Mouse (Mus musculus) megakaryocyte, adult 5-6 weeks (primary cell): ENCODE data around the gene Tspan33. TPM values are rescaled to one million over a fixed set of nuclear protein-coding genes. Genes with fewer than 3 reads are reported as not detected.
"Not testable (repeated sequence)": the region's sequence is repeated elsewhere in the genome, so short reads cannot be mapped to it uniquely, and the experiment has no call there.

Experiments used
- ATAC-seq: 2 replicates; pipeline ENCODE4 v1.8.0; 2016; ENCODE audit warnings: mild to moderate bottlenecking, inconsistent platforms; ENCODE audit not compliant: poor library complexity, severe bottlenecking
- total RNA-seq, 2 experiments: library from RNA; stranded (forward) in 1 of 2; stranded (reverse) in 1 of 2; fragments of 153-499, 151-499 nt in 1 of 2; fragments of 221-1000, 200-1000 nt in 1 of 2; gene quantifications; 2 replicates each; pipeline versions ENCODE4 v1.2.3 to v1.2.4; 2015 to 2017

Tspan33 gene
- total RNA-seq (2015), result 1.5 and 3.7 TPM in 2 replicates
- 2.7 and 5.0 TPM in 2 replicates for total RNA-seq (2017)

DNA sequence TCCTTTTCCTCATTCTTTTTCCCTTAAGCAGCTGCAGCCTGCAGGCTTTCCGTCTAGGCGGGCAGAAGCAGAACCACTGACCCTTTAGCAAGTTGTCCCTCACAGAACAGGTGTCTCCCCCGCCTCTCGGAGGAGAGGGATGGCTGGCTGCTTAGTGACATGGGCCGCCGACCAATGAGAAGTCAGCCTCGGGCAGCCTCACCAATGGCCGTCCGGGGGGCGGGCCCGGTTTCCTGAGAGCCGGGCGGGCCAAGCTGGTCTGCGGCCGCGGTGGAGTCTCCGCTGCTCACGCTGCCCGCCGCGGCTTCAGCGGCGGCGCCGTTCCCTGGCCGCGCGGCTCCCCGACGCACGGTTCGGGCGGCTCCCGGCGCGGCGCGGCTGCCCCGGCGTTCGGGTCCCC is at the start of gene Tspan33:
Gene Tspan33, plus strand, starts transcription at position 270 of the 400 bp plus-strand sequence.
- ATAC-seq, result peak; percentile 95

DNA sequence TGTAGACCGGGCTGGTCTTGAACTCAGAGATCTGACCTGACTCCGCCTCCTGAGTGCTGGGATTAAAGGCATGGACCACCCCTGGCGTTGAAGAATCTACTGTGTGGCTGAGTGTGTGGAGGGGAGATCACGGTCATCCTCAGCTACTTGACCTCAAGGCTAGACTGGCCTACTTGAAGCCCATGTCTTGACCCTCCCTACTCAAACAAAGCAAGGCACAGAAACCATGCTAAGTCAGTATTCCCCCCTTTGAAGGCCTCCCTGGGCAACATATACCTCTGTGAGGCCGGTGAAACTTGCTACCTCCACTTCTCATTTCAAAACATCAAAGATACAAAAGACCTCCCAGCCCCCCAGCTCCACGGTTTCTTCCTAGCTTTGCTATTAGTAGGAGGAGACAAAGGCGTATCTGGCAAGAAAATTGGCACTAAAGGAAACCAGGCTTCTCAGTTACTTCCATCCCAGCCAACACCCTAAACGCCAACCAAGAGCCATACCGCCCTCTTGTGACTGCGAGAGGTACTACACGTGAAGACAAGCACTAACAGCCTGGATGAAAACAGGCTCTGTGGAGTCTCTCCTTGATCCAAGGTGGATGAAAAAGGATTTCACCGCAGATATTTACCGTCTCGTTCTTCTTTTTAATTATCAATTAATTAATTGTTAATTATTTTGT is 44.4 kb upstream of the Tspan33 start:
- ATAC-seq, result peak; percentile 87

DNA sequence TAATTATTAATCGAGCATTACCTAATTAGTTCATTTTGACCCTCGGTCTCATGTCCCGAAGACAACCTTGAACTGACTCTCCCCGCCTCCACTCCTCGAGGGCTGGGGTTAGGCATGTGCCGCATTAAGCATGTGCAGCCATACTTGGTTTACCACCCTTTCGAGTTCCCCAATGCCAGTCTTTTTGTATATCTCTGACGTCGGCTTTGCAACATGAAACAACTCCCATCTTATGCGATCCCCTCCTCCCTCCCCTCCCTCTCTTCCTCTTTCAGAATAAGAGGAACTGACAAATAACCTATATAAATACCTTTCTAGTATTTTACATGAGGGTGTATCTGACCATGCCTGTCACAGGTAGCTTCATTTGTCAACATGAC is 43.9 kb upstream of the Tspan33 start:
- peak; percentile 70 for ATAC-seq

DNA sequence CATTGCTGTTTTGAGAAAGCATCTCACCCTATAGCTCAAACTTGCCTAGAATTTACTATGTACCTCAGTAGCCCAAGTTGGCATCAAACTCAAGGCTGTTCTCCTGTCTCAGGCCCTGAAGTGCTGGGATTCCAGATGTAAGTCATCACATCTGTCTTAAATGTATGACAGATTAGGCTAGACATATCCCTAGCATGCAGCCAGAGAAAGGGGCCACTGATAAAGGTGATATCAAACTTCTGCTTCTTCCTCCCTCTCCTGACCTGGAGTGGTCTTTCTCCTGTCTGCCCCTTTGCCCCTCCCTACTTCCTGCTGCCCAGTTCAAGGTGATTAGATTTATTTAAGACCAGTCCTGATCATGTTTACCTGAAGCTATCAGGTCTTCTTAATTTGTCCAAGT is 40.8 kb upstream of the Tspan33 start:
- ATAC-seq, result no peak

DNA sequence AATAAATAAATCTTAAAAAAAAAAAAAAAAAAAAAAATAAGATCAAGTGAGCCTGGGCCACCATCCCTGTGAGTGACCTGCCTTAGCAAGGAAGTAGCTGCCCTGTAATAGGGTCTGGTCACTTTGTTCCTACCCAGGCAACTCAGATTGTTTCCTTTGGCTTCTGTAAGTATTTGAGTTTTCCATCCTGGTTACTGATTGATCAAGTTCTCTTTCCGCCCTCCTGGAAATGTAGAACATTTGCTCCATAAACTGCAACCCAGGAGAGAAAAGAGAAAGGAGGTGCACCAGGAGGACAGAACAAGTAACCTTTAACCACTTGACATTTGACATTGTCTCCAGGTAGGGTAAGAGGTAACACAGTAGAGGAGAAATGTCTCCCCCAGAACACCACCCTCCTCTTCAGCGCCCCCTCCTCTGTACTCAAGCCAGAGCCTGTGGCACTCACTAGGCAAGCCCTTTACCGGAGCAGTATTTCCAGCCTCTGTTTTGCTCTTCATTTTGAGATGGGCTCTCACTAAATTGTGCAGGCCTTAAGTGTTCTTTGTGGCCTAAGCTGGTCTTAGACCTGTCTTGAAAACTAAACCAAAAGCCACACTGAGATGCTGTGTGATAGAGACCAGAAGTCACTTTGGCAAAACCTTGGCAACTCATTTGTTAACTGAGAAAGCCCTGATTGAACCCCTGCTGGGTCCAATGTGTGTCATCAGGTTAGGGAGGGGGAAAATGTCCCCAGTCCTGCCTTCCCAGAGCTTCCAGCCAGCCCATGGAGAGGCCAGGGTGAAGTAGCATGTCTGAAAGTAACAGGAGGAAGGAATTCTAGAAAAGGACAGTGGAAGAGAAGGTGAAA is 35.2 kb upstream of the Tspan33 start:
- no peak for ATAC-seq

DNA sequence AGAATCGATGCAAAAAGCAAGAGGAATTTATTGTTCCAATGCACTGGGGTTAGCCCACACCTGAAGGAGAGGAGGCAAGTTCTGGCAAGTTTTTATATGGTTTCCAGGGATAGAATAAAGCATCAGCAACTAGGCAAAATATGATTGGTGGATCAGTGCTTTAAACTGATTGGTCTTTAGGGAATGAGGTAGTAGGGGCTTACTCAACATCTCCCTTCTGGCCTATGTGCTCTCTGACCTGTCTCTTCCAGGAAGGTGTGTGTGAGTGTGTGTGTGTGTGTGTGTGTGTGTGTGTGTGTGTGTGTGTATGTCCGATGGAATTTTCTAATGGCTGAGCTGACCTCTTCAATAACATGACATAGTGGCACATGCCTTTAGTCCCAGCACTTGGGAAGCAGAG is 34.1 kb upstream of the Tspan33 start:
- ATAC-seq, result no peak

DNA sequence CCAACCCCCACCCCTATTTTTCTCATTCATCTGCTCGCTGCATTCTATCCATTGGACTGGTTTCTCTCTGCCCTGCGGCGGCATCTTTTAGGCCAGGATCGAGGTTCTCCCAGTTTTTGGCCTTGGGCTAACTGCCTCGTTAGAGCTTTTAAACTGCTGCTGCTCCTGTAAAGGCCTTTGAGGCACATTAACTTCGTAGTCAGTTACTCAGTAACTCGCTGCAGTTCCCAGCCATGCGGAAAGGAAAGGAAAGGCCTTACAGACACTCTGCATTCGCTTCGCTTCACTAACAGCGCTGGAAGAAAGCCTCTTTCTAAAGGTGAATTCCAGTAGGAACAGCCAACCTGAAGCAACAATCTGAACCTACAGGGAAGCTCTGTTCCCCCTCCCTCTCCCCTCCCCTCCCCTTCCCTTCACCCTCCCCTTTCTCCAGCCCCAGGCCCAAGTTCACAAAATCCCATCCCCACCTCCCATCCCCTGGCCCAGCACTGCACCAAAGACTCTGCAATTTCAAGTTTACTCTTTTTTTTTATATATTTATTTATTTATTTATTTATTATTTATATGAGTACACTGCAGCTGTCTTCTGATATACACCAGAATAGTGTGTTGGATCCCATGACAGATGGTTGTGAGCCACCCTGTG is 33.2 kb upstream of the Tspan33 start:
- ATAC-seq, result no peak

DNA sequence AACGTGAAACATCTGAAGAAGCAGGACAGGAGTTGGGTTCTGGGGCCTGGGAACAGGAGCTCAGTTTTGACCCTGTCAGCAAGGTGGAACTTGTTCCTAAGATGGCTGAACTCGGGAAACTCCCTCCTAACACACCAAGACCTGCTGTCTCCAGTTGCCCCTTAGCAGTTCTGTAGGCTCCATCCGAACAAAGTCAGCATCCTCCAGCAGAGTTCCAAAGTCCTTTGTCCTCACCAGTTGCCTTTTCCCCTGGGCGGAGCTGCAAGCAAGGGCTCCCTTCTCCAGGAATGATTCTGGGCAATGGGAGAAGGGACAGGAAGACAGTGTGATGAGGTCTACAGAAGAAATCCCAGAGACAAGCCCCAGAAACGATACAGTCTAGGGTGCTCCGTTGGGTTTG is 26.8 kb upstream of the Tspan33 start:
- no peak for ATAC-seq

DNA sequence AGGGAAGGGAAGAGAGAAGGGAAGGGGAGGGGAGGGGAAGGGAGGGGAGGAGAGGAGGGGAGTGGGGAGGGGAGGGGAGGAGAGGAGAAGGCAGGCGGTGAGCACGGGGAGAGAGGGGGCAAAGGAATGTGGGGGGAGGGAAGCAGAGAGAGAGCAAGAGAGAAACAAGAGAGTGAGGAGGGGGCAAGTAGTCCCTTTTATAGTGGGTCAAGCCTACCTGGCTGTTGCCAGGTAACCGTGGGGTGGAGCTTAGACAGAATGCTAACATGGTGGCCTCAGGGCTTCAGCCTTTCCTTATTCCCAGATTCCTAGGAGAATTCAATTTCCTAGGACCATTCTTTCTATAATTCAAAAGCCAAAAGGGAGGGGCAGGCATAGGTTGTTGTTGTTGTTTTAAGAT is 22.3 kb upstream of the Tspan33 start:
- no peak for ATAC-seq

DNA sequence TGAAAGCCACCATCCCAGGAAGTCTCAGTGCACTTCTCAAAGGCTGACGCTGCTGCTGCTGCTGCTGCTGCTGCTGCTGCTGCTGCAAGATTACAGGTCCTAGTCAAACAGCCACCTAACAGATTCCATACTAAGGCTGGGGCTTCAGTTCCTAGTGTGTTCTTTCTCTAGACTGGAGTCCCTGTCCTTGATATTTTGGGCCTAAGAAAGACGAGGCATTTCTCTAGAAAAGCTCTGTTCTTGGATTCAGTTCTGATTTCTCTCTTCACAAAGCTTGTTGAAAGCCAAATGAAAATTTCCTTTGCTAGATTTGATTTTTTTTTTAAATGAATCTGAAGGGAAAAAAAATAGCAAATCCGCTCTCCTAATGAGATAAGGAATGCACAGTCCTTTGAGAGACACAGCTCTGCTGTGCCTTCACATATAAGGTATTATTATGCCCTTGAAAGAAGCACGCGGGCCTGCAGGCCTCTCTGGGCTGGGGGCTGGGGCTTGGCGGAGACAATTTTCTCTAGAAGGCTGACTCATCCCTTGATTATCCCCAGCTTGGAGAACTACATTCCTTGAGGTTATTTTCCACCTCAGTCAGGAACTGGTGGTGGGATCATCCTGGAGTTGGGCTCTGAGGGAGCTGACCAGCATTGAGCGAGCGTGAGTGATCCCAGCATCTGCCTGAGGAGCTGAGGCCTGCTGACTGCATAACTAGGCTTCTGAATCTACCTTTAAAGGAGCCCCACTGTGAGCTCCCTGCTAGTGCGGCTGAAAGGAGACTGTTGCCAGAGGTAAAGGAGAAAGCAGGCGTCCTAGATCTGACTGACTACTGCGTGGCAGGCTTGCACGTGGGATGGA is 21.2 kb upstream of the Tspan33 start:
- no peak for ATAC-seq

DNA sequence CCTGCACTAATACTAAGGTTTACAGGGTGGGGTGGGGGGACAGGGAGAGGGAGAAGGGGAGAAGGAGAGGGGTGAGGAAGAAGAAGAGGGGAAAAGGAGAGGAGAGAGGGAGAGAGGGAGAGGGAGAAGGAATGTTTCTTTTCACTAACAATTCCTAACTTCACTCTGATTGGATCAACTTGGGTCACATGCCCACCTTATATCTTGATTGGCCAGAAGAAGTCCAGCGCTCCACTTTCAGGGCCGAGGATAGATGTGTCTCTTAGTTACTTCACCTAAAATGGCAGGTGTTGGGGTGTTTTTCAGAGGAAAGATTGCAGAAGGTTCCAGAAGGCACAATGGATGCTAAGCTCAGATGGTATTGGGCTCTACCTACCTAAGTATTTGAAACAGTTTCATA is 20.3 kb upstream of the Tspan33 start:
- no peak for ATAC-seq

DNA sequence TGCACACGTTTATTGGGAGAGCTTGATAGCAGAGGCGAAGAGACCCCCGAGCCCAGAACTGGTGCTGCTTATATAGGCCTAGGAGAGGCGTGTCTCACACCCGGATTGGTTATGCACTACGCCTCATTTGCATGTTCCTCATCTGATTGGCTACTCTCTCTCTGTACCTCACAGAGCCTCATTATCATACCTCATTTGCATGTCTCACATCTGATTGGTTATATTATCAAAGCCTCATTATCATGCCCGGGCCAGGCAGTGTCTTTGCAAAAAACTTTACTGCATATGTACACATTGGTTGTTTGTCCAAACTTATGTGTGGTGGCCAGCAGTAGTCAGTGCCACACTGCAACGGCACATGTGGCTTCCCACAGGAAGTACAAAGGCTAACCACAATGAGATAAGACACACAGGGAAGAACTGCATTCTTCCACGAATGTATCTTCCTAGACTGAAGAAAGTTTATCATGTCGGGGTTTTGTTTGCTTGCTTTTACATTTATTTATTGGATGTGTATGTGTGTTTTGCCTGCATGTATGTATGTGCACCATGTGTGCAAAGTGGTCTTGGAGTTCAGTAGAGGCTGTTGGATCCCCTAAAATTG is 14.0 kb upstream of the Tspan33 start:
- ATAC-seq, result not testable (repeated sequence)

DNA sequence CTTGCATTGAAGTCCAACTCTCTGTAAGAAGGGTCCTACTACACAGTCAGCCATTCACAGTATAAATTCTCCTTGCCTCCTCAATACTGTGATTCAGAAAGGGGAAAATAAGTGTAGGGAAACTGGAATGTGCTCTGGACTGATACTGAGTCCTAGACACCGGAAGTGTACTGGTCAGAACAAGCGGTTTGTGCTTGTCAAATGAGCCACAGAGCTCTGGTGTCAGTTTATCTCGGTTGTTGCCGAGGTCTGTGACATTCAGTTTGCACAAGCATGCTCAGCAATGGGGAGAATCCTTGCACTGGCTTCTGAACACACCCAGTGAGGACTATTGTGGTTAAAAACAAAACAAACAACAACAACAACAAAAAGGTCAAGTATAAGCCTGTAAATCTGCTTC is 12.2 kb upstream of the Tspan33 start:
- no peak for ATAC-seq

DNA sequence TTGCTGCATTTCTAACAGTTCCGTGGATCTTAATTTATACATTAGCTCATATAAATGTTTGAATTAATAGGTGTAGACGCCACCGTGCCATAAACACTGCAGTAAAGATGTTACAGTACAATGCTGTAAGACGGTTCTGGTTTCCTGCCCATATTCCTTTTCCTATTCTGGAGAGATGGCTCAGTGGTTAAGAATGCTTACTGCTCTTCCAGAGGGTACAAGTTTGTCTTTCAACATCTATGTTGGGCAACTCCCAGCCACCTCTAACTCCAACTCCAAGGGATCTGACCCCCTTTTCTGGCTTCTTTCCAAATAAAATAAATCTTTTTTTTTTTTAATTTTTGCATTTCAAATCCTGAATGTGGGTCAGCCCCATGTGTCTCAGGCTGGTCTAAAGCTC is 9.3 kb upstream of the Tspan33 start:
- no peak for ATAC-seq

DNA sequence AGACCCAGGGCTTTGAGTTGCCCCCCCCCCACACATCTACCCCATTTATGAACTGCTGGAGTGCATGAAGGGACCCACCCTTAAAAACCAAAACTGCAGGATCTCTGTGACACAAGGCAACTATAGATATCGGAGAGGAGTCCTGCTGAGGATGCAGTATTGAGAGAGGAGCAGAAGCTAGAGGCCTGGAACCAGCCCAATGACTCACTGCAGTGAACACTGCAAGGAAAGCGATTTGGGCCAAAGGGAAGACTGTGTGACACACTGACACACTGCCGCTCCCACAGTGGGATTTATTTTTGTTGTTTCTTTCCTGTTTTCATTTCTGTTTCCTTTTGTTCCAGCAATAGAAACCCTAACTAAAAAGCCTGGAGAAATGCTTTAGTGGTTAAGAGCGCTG is 8.1 kb upstream of the Tspan33 start:
- no peak for ATAC-seq

DNA sequence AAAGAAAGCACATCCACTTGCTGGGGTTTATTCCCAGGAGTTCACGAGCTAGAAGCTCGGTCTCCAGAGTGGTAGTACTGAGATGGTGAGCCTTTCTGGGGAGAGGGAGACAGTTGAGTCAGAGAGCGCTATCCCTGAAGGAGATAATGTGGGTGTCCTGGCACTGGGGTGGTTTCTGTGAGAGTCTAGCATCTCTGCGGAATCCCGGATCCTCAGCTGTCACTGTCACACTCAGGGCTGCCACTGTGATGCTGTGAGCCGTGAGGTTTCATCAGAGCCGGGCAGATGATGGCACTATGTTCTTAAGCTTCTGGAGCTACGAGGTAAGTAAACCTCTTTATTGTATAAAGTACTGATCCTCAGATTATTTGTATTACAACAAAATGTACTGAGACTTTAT is 4.6 kb upstream of the Tspan33 start:
- ATAC-seq, result no peak

DNA sequence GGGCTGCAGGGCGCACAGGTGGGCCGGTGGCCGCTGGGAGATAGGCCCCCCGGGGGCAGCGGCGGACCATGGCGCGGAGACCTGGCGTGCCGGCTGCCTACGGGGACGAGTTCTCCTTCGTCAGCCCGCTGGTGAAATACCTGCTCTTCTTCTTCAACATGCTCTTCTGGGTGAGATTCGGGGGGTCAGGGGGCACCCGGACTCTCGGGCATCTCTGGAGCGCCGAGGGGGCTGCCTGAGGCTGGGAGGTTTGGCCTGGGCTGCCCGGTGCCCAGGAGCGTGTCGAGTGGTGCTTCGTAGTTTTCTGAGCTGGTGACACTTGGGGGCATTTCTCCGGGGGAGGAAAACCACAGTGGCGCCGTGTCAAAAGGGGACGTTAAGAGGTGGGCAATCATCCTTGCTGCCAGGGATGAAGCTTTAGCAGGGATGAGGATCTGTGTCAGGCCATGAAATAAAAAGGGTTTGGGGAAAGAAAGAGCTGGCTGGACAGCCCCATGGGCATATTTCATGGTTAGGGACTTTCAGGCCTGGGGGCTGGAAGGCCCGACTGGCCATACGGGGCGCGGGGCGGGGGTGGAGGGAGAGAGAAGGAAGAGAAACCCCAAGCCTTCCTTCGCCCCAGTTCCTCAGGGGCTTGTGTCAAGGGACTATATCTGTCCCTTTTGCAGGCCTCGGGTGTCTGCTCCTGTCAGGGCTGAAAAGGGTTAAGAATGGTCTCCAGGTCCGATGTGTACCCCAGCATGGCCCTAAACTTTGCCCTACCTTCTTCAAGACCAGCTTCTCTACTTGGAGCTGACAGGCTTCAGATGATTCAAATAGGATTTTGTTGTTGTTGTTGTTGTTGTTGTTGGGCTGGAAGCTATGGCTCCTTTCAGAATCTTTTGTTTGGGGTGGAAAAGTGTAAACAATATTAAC is 610 bp downstream of the Tspan33 start:
- ATAC-seq, result no peak

DNA sequence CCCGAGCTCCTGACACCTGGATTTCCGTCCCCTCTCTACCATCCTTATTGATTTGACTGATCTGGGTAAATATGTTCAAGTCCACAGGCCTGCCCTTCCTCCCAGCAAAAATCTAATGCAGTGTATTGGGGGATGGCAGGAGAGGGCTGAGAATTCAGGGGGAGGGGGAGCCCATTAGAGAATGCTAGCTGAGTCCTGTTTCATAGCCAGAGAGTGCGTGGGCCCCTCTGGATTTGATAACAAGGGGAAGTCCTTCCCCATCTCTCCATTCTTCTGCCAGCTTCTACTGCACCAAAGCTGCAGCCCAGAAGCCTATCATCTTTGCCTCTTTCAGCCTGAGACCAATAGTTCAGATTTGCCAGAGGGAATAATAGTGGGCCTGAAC is 1.3 kb downstream of the Tspan33 start:
- no peak for ATAC-seq

DNA sequence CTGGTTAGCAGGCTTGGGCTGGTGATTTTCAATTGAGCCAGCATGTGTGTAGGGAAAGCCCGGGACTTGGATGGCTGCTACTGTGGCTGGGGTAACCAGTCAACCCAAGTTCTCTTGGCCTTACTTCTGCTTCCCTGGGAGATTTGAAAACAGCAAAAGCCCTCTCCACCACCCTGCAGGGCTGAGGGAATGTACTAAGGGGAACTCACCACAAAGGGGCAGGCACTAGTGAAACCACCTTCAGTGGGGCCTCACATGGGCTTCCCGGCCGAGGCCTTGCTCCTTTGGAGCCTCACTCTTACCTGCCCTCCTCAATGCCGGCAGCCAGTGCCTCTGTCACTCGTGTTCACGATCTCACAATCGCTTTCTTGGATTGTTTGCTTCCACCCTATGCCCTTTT is 2.0 kb downstream of the Tspan33 start:
- ATAC-seq, result peak; percentile 24; the same call in 1 of the 2 replicates

DNA sequence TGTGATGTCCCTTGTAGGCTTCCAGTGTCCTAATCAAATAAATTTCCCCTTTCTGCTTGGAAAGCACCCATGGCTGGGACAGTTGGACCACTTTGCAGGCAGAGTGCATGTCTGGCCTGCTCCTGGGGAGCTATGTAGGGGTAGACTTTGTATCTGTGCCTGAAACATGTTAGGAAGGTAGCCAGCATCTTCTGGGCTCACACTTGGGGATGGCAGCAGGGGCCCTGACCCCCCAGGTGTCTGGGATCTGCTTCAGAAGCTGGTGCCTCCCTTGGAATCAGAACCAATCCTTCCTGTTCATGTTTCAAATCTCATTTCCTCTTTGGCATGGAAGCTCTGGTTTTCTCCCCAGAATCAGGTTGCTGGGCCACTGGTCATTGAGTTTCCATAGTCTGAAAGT is 3.1 kb downstream of the Tspan33 start:
- no peak for ATAC-seq
